Mouse (Mus musculus) ES-Bruce4 (cell line): ENCODE measurements around the gene Gm20379. TPM values are rescaled to one million over a fixed set of nuclear protein-coding genes. Genes with fewer than 3 reads are reported as not detected.

Source experiments
- H3K27ac ChIP-seq: 2 replicates; pipeline ENCODE4 v1.5.1; 2012; ENCODE audit warnings: low read length, inconsistent platforms; ENCODE audit not compliant: insufficient read depth
- H3K27me3 ChIP-seq: 2 replicates; pipeline ENCODE4 v1.6.1; 2012; ENCODE audit warnings: mild to moderate bottlenecking, low read length, inconsistent platforms; ENCODE audit not compliant: control insufficient read depth, poor library complexity, insufficient read depth, severe bottlenecking
- H3K36me3 ChIP-seq: 2 replicates; pipeline ENCODE4 v1.6.1; 2012; ENCODE audit warnings: inconsistent platforms, mild to moderate bottlenecking, low read length, moderate library complexity; ENCODE audit not compliant: control insufficient read depth, poor library complexity, insufficient read depth, severe bottlenecking
- H3K4me1 ChIP-seq: one replicate; pipeline ENCODE4 v1.8.1; 2011; ENCODE audit warnings: low read length; ENCODE audit not compliant: control insufficient read depth, insufficient read depth
- H3K4me3 ChIP-seq: 2 replicates; pipeline ENCODE4 v1.5.1; 2011; ENCODE audit warnings: low read depth, mild to moderate bottlenecking, low read length
- H3K9ac ChIP-seq: 2 replicates; pipeline ENCODE4 v1.6.1; 2012; ENCODE audit warnings: low read depth, mild to moderate bottlenecking, inconsistent platforms; ENCODE audit not compliant: poor library complexity, severe bottlenecking
- H3K9me3 ChIP-seq: replicated peaks from 2 replicates; pipeline ENCODE4 v1.6.1; 2012; ENCODE audit warnings: mild to moderate bottlenecking, low read length, inconsistent platforms; ENCODE audit not compliant: control insufficient read depth, poor library complexity, insufficient read depth, severe bottlenecking
- CTCF ChIP-seq: IDR thresholded peaks from one replicate; pipeline ENCODE4 v1.8.1; 2011; ENCODE audit warnings: low read depth, low read length
- EP300 ChIP-seq: IDR thresholded peaks from 2 replicates; pipeline ENCODE4 v1.6.1; 2011; ENCODE audit warnings: low read depth, low read length; ENCODE audit not compliant: insufficient read depth
- POLR2A ChIP-seq: IDR thresholded peaks from one replicate; pipeline ENCODE4 v1.8.1; 2011; ENCODE audit warnings: low read length; ENCODE audit not compliant: insufficient read depth
- polyA plus RNA-seq: library from polyadenylated mRNA; stranded (reverse); fragments of >200 nt; gene quantifications from 2 replicates; pipeline ENCODE4 v1.2.4, GENCODE M21; 2011; ENCODE audit warnings: low read depth; ENCODE audit not compliant: missing spikeins, insufficient read depth, insufficient read length

Gene Gm20379
- not detected in 2 replicates for polyA plus RNA-seq

DNA sequence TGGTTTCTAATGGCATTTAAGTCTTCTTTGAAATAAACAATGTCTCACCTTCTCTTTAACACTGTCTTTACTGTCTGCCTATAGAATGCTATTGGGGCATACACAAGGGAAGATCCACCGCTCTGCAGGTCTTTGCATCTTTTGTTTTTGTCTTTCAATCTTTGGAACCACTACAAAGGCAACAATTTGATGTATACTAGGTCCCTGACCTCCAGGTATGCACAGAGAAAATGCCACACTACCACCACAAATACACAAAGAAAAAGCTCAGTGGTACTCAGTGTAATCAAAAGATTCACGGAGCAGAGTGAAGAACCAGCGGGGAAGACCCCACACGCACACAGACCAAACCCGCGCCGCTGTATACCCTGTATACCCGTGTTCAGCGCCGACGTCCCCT, at the start of gene Gm20379:
Gm20379 (plus strand) TSS at position 301 of the 400 bp plus-strand sequence.
- peaks cover 11% of the 10 kb centered on the region for H3K36me3 ChIP-seq

DNA sequence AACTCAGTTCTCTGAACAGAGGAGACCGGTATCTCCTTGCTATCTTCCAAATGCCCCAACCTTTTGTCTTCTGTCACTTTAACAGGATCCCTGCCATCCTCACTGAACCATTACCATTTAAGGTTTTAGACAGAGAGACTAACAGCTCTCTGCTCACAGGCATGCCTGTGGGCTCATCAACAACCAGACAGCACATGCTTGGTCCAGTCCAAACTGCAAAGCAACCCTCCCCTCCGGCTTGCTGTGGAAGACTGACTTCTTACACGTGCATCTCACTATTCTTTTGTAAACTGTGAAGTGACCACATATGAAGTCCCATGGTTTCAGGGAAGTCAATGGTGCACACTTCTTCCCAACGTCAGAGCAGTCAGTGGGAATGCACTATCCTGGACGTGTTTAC, 44.5 kb upstream of the Gm20379 start:
- TF ChIP-seq POLR2A (no peak), EP300 (no peak), CTCF (no peak)
- H3K27me3 ChIP-seq = no peaks in the 10 kb centered on the region
- no peak overlapping the region for H3K4me3 ChIP-seq
- H3K9me3 ChIP-seq = no peaks in the 10 kb centered on the region
- H3K36me3 ChIP-seq = no peaks in the 10 kb centered on the region
- no peak overlapping the region for H3K9ac ChIP-seq
- H3K27ac ChIP-seq = no peak overlapping the region
- no peaks in the 10 kb centered on the region for H3K4me1 ChIP-seq

More for the DNA sequence above, at the start of gene Gm20379:
- H3K27me3 ChIP-seq = no peaks in the 10 kb centered on the region
- no peak within 1 kb of the TSS for H3K27ac ChIP-seq
- TF ChIP-seq EP300 (no peak), POLR2A (no peak), CTCF (no peak)
- H3K4me3 ChIP-seq = no peak within 1 kb of the TSS
- no peaks in the 10 kb centered on the region for H3K9me3 ChIP-seq
- no peak within 1 kb of the TSS for H3K9ac ChIP-seq
- H3K4me1 ChIP-seq = no peaks in the 10 kb centered on the region

DNA sequence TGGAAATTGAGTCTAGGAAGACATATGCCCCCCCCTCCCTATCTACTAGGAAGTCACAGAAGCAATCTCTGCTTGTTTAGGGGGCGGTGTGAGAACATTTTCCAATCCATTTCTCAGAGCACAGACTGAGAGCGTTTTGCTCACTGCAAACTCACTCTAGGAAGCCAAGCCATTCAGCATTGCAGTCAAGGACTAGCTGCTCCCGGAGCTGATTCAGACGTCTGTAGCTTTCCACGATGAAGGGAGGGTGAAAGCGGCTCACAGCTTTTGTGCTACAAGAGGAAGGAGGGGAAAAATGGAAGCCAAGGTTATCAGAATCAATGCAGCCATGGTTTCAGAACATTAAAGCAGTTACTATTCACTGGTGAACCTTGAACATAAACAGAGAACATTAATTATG, 42.2 kb upstream of the Gm20379 start:
- Histone ChIP-seq H3K27me3 (no peaks in the 10 kb centered on the region), H3K36me3 (no peaks in the 10 kb centered on the region), H3K27ac (no peak overlapping the region), H3K9me3 (no peaks in the 10 kb centered on the region), H3K9ac (no peak overlapping the region), H3K4me3 (no peak overlapping the region), H3K4me1 (no peaks in the 10 kb centered on the region)
- TF ChIP-seq EP300 (no peak), CTCF (no peak), POLR2A (no peak)

DNA sequence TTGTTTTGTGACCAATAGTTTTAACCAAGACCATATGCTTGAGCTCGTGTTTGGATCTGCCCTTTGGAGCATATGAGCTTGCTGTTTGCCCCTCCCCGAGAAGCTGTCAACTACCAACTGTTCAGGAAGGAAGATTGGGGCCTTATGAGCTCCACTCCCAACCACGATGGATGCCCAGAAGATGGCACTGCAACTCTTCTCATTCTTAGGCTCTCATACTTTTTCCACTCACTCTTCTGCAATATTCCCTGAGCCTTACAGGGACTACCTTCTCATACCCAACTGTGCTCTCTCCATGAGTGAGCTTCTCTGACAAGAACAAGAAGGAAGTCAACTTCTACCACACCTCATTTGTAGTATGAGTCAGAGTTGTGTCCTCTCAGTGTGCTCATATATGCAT, 38.7 kb upstream of the Gm20379 start:
- Histone ChIP-seq H3K9me3 (no peaks in the 10 kb centered on the region), H3K27me3 (no peaks in the 10 kb centered on the region), H3K9ac (no peak overlapping the region), H3K4me1 (no peaks in the 10 kb centered on the region), H3K36me3 (no peaks in the 10 kb centered on the region), H3K4me3 (no peak overlapping the region), H3K27ac (no peak overlapping the region)
- TF ChIP-seq CTCF (no peak), POLR2A (no peak)

DNA sequence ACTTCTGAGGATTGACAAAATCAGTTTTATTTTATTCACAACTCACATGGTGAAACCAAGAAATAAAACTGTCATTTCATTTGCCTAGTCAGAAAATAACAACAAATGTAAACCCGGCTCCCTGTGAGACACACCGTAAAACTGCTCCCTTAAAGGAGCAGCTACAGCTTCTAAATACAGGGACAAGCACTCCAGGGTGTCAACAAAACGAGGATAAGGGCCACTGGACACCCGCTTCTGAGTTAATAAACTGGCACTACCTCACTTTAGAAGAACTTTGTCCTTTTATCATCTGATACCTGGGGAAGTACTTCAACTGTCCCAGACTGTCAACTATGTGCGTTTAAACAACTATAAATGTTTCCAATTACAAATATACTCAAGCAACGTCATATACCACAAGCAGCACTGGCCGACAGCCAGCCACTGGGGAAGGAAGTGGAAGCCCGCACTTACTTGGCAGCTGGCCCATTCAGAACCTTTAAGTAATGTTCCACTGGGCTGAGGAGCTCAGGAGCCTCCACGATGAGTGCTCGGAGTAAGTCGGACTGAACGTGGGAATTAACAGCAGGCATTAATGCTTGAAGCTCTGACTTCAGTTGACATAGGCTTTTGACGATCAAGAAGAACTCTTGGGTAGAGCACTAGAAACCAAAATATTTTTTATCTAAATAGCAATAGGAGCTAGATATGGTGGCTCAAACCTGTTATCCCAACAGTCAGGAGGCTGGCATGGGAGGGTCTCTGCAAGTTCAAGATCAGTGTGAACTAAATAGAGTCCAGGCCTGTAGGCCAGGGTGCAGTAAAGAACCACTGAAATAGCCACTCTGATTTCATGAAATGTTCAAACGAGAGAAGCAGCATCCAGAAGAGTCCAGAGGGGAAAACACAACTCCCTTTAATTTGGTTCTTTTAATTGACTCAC, 31.2 kb upstream of the Gm20379 start:
- TF ChIP-seq CTCF = no peak
- no peak for TF ChIP-seq POLR2A
- no peak overlapping the region for H3K9ac ChIP-seq
- H3K4me1 ChIP-seq = no peaks in the 10 kb centered on the region
- H3K27ac ChIP-seq = no peak overlapping the region
- no peaks in the 10 kb centered on the region for H3K9me3 ChIP-seq
- H3K36me3 ChIP-seq = no peaks in the 10 kb centered on the region
- no peak overlapping the region for H3K4me3 ChIP-seq
- H3K27me3 ChIP-seq = no peaks in the 10 kb centered on the region

DNA sequence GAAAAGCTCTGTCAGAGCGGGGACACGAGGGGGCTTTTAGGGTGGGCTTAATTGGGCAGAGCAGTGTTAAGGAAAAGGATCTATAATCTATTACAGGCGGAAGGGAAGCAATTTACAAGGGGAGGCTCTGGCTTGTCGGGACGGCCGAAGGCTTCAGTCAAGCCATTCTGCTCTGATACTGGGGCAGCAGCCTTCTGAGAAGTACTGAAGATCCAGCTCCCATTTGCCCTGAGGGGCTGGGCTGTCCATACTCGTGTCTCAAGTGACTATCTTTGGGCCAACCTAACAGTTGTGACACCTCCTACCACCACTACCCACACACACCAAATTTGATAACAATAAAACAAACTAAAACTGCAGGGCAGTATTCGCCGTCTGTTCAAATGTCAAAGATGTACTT, 30.5 kb upstream of the Gm20379 start:
- Histone ChIP-seq H3K9ac (no peak overlapping the region), H3K27ac (no peak overlapping the region)
- no peak for TF ChIP-seq CTCF
- no peak for TF ChIP-seq POLR2A
- TF ChIP-seq EP300 = no peak

More for the DNA sequence above, 30.5 kb upstream of the Gm20379 start:
- no peaks in the 10 kb centered on the region for H3K27me3 ChIP-seq
- no peaks in the 10 kb centered on the region for H3K9me3 ChIP-seq
- no peaks in the 10 kb centered on the region for H3K36me3 ChIP-seq
- H3K4me1 ChIP-seq = no peaks in the 10 kb centered on the region
- H3K4me3 ChIP-seq = no peak overlapping the region
